Mouse (Mus musculus) CD4-positive, CD25-positive, alpha-beta regulatory T cell, adult 4 months (primary cell): ENCODE measurements around the gene Myadm. TPM values are rescaled to one million over a fixed set of nuclear protein-coding genes. Genes with fewer than 3 reads are reported as not detected.
"Not testable (repeated sequence)": the region's sequence is repeated elsewhere in the genome, so short reads cannot be mapped to it uniquely, and the experiment has no call there.

Experiments
- ATAC-seq: one replicate; pipeline ENCODE4 v1.8.0; 2017
- polyA plus RNA-seq, 2 experiments: library from polyadenylated mRNA; unstranded; fragments of 100-300 nt; shearing (Covaris generic); gene quantifications; one replicate each; pipeline ENCODE4 v1.2.1; 2017

Gene Myadm
- polyA plus RNA-seq, 2 experiments from 2014 or later: 7.5 to 7.8 TPM

- ATAC-seq: no peak
Observed at GRCm38 (mm10) chr7:3291197-3291596, 2.3 kb downstream of the Myadm start.

GRCm38 (mm10) chr7:3291764-3292163, 2.9 kb downstream of the Myadm start:
- ATAC-seq: no peak

- ATAC-seq: not testable (repeated sequence)
Observed at GRCm38 (mm10) chr7:3292271-3292670, 3.4 kb downstream of the Myadm start.

- ATAC-seq: no peak
Observed at GRCm38 (mm10) chr7:3292791-3293190, 3.9 kb downstream of the Myadm start.

- ATAC-seq: no peak
Observed at GRCm38 (mm10) chr7:3294794-3295193, 5.9 kb downstream of the Myadm start.

GRCm38 (mm10) chr7:3295321-3296110, 6.6 kb downstream of the Myadm start:
- no peak for ATAC-seq

GRCm38 (mm10) chr7:3296711-3297110, 7.8 kb downstream of the Myadm start:
- ATAC-seq: no peak

- no peak for ATAC-seq
Observed at GRCm38 (mm10) chr7:3299941-3300617, 11.2 kb downstream of the Myadm start.

GRCm38 (mm10) chr7:3300891-3301627, 12.2 kb downstream of the Myadm start:
- no peak for ATAC-seq

- ATAC-seq: no peak
Observed at GRCm38 (mm10) chr7:3301628-3302555, 13.0 kb downstream of the Myadm start.

GRCm38 (mm10) chr7:3302556-3303275, 13.8 kb downstream of the Myadm start:
- ATAC-seq: no peak

- ATAC-seq: no peak
Observed at GRCm38 (mm10) chr7:3303276-3303781, 14.4 kb downstream of the Myadm start.

- ATAC-seq: no peak
Observed at GRCm38 (mm10) chr7:3303789-3304188, 14.9 kb downstream of the Myadm start.

- no peak for ATAC-seq
Observed at GRCm38 (mm10) chr7:3304298-3304697, 15.4 kb downstream of the Myadm start.

GRCm38 (mm10) chr7:3306400-3306799, 17.5 kb downstream of the Myadm start:
- no peak for ATAC-seq

- ATAC-seq: no peak
Observed at GRCm38 (mm10) chr7:3308646-3309045, 19.8 kb downstream of the Myadm start.

- ATAC-seq: no peak
Observed at GRCm38 (mm10) chr7:3310233-3310632, 21.4 kb downstream of the Myadm start.

- ATAC-seq: no peak
Observed at GRCm38 (mm10) chr7:3313571-3313970, 24.7 kb downstream of the Myadm start.

GRCm38 (mm10) chr7:3314121-3314520, 25.2 kb downstream of the Myadm start:
- no peak for ATAC-seq

GRCm38 (mm10) chr7:3317704-3318103, 28.8 kb downstream of the Myadm start:
- ATAC-seq: no peak

- no peak for ATAC-seq
Observed at GRCm38 (mm10) chr7:3320856-3321255, 32.0 kb downstream of the Myadm start.
